In the genomic region with DNA sequence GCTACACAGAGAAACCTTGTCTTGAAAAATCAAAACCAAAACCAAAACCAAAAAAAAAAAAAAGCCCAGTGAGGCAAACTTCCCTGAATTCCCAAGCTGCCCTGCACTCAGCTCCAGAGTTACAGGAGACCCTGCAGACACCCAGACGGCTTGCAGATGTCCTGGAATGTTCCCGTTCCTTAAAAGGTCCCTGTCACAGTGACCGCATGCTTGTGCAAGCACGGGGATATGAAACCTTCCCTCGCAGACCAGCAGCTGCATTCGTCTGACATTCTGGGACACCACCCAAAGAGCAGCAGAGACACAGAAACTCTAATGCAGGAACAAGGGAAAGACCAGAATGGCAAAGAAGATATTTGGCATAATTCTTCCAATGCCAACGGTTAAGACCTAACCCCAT, we compare ENCODE assay signal across 17 mouse cellular contexts. TPM values are rescaled to one million over a fixed set of nuclear protein-coding genes. Genes with fewer than 3 reads are reported as not detected.
DNase-seq lines count a peak whose midpoint lies in the region; ATAC-seq and TF ChIP-seq lines count a peak whose summit lies in the region.
"Had no signal": no experiment of that assay in that cellular context is flagged by ENCODE, and none has a peak within 500 bp of the region (broad histone marks: within the 10 kb centered on the region; RNA-seq: fewer than 3 reads in every experiment).

No protein-coding gene starts in this region.

- ATAC-seq in heart, embryonic 12.5 days (ENCODE audit: insufficient number of reproducible peaks, low FRiP score), result no peak
- peak; percentile 60 for ATAC-seq in lung, postnatal 0 days
- ATAC-seq: forebrain, embryonic 15.5 days; hindbrain, embryonic 16.5 days had no signal

- peak; percentile 23 to 60 for DNase-seq in heart, adult 18-20 months
- DNase-seq in lung, postnatal 0 days (ENCODE audit: low spot score), result peak; percentile 53
- DNase-seq in lung, adult 2 months, result no peak
- peak; percentile 19 to 65 for DNase-seq in lung, postnatal 4 days
- DNase-seq in thymus, postnatal 36 days, result no peak
- no peak for DNase-seq in thymus, adult 18-20 months
- DNase-seq: adrenal gland, postnatal 14 days; cerebellum, adult 11-12 months; cerebellum, adult 9-10 months; gastrocnemius, postnatal 36 days; heart, postnatal 4 days had no signal

- no peaks in the 10 kb centered on the region for H3K27me3 ChIP-seq in heart, embryonic 12.5 days (replicated peaks)
- H3K27me3 ChIP-seq in lung, postnatal 0 days (replicated peaks; ENCODE audit: insufficient read depth, low read length), result no peaks in the 10 kb centered on the region
- H3K27me3 ChIP-seq: embryonic facial prominence, embryonic 12.5 days; forebrain, embryonic 15.5 days; hindbrain, embryonic 12.5 days had no signal

- WGBS in heart, embryonic 12.5 days, result 85% methylated on average over 7 of the region's 7 CpGs
- 65% methylated on average over 7 of the region's 7 CpGs for WGBS in lung, postnatal 0 days
- WGBS in lung, adult 2 months, result 68% methylated on average over 7 of the region's 7 CpGs

- TF ChIP-seq CTCF in lung, postnatal 0 days (IDR thresholded peaks at IDR 0.05), result no peak
- TF ChIP-seq CTCF in lung, adult 2 months (IDR thresholded peaks at IDR 0.05; ENCODE audit: insufficient read depth, low read length), result no peak

- H3K9ac ChIP-seq in heart, embryonic 12.5 days, result no peak overlapping the region
- H3K9ac ChIP-seq in lung, postnatal 0 days (replicated peaks; ENCODE audit: low read depth), result no peak overlapping the region
- H3K9ac ChIP-seq: embryonic facial prominence, embryonic 12.5 days; forebrain, embryonic 15.5 days; hindbrain, embryonic 12.5 days had no signal

- no peaks in the 10 kb centered on the region for H3K4me1 ChIP-seq in heart, embryonic 12.5 days (replicated peaks)
- H3K4me1 ChIP-seq in lung, postnatal 0 days (ENCODE audit: insufficient read depth, low read depth, low read length), result no peaks in the 10 kb centered on the region
- H3K4me1 ChIP-seq in lung, adult 2 months (ENCODE audit: control insufficient read depth, insufficient read depth, low read length), result no peaks in the 10 kb centered on the region
- H3K4me1 ChIP-seq: embryonic facial prominence, embryonic 12.5 days; forebrain, embryonic 15.5 days; hindbrain, embryonic 12.5 days had no signal

- H3K9me3 ChIP-seq in heart, embryonic 12.5 days (replicated peaks), result no peaks in the 10 kb centered on the region
- no peaks in the 10 kb centered on the region for H3K9me3 ChIP-seq in lung, postnatal 0 days (ENCODE audit: low read length)
- H3K9me3 ChIP-seq: embryonic facial prominence, embryonic 12.5 days; forebrain, embryonic 15.5 days; hindbrain, embryonic 12.5 days had no signal

- no peak for TF ChIP-seq EP300 in lung, postnatal 0 days (IDR thresholded peaks at IDR 0.05)

- no peak overlapping the region for H3K4me2 ChIP-seq in heart, embryonic 12.5 days
- H3K4me2 ChIP-seq in lung, postnatal 0 days (replicated peaks; ENCODE audit: low read depth, low read length), result no peak overlapping the region
- H3K4me2 ChIP-seq: embryonic facial prominence, embryonic 12.5 days; forebrain, embryonic 15.5 days; heart, embryonic 11.5 days; hindbrain, embryonic 12.5 days had no signal

- peaks cover 33% of the 10 kb centered on the region for H3K36me3 ChIP-seq in heart, embryonic 12.5 days
- no peaks in the 10 kb centered on the region for H3K36me3 ChIP-seq in lung, postnatal 0 days (ENCODE audit: insufficient read depth, low read length)
- H3K36me3 ChIP-seq: forebrain, embryonic 15.5 days; hindbrain, embryonic 12.5 days had no signal

- TF ChIP-seq POLR2A in lung, adult 2 months (IDR thresholded peaks at IDR 0.05; ENCODE audit: borderline replicate concordance, extremely low read depth, low read depth, low read length), result no peak

- no peak overlapping the region for H3K27ac ChIP-seq in heart, embryonic 12.5 days (ENCODE audit: poor library complexity, severe bottlenecking)
- H3K27ac ChIP-seq in lung, postnatal 0 days (ENCODE audit: low read length), result no peak overlapping the region
- H3K27ac ChIP-seq: embryonic facial prominence, embryonic 12.5 days; forebrain, embryonic 15.5 days; hindbrain, embryonic 12.5 days had no signal

- H3K4me3 ChIP-seq in heart, embryonic 12.5 days, result no peak overlapping the region
- H3K4me3 ChIP-seq in lung, postnatal 0 days (ENCODE audit: low read depth, low read length), result no peak overlapping the region
- no peak overlapping the region for H3K4me3 ChIP-seq in lung, adult 2 months (replicated peaks; ENCODE audit: extremely low read depth, low read depth, low read length)
- H3K4me3 ChIP-seq: embryonic facial prominence, embryonic 12.5 days; forebrain, embryonic 15.5 days; hindbrain, embryonic 12.5 days had no signal

RNA-seq across cellular contexts. Expression of a gene that starts 14.5 kb away (rescaled TPM):
- 10 to 100 TPM; 25.5 to 33.5 TPM for total RNA-seq in heart, adult 18-20 months (2021)
- polyA plus RNA-seq in heart, embryonic 12.5 days (2016; fragmentation: Nextera tagmentation; extraction: Ambion mirVana), result 119 and 123 TPM in 2 replicates
- 440 and 490 TPM in 2 replicates for polyA plus RNA-seq in lung, postnatal 0 days (2015; fragmentation: Nextera tagmentation; extraction: Ambion mirVana)
- polyA plus RNA-seq in lung, adult 2 months (2012; rRNA removed), result 51.9 and 62.7 TPM in 2 replicates

RNA-seq across cellular contexts. Expression of a gene that starts 24.8 kb away (rescaled TPM):
- 10 to 100 TPM; 11.5 to 12.0 TPM for total RNA-seq in heart, adult 18-20 months (2021)
- 5.4 and 5.5 TPM in 2 replicates for polyA plus RNA-seq in heart, embryonic 12.5 days (2016; fragmentation: Nextera tagmentation; extraction: Ambion mirVana)
- 4.7 and 4.9 TPM in 2 replicates for polyA plus RNA-seq in lung, postnatal 0 days (2015; fragmentation: Nextera tagmentation; extraction: Ambion mirVana)
- polyA plus RNA-seq in lung, adult 2 months (2012; rRNA removed), result 20.4 and 21.5 TPM in 2 replicates

RNA-seq across cellular contexts. Expression of a gene that starts 27.1 kb away (rescaled TPM):
- total RNA-seq in heart, adult 18-20 months (2021), result 10 to 100 TPM; 90.5 to 94.6 TPM
- polyA plus RNA-seq in heart, embryonic 12.5 days (2016; fragmentation: Nextera tagmentation; extraction: Ambion mirVana), result 232 and 254 TPM in 2 replicates
- polyA plus RNA-seq in lung, postnatal 0 days (2015; fragmentation: Nextera tagmentation; extraction: Ambion mirVana), result 171 and 175 TPM in 2 replicates
- 57.4 and 82.5 TPM in 2 replicates for polyA plus RNA-seq in lung, adult 2 months (2012; rRNA removed)

Comparison
In these comparisons a context has a peak if more than half of its experiments do, and no peak if none do; other contexts are left out.
1. DNase-seq: peak in heart, adult 18-20 months (2 of 2), lung, postnatal 0 days (single experiment) and lung, postnatal 4 days (2 of 2); none in lung, adult 2 months (single experiment), thymus, postnatal 36 days (0 of 2) and thymus, adult 18-20 months (0 of 2).